Mouse (Mus musculus): ENCODE results near the gene Edem2. TPM values are rescaled to one million over a fixed set of nuclear protein-coding genes. Genes with fewer than 3 reads are reported as not detected.

Edem2 gene
- polyA plus RNA-seq, 1 experiment from 2014 or later = 40.1 TPM

GRCm38 (mm10) chr2:155662390-155662789 is 66.9 kb downstream of the Edem2 start:
- no peaks in the 10 kb centered on the region for H3K4me1 ChIP-seq
- H3K4me2 ChIP-seq = no peak overlapping the region
- 82% methylated on average over 5 of the region's 5 CpGs for WGBS
- no peaks in the 10 kb centered on the region for H3K9me3 ChIP-seq (replicated peaks)
- no peak overlapping the region for H3K4me3 ChIP-seq (replicated peaks)
- H3K27ac ChIP-seq (replicated peaks) = no peak overlapping the region
- H3K27me3 ChIP-seq (replicated peaks) = no peaks in the 10 kb centered on the region
- H3K9ac ChIP-seq (replicated peaks) = no peak overlapping the region
- peaks cover 79% of the 10 kb centered on the region for H3K36me3 ChIP-seq
- no peak for ATAC-seq (ENCODE audit: low FRiP score)

DNA sequence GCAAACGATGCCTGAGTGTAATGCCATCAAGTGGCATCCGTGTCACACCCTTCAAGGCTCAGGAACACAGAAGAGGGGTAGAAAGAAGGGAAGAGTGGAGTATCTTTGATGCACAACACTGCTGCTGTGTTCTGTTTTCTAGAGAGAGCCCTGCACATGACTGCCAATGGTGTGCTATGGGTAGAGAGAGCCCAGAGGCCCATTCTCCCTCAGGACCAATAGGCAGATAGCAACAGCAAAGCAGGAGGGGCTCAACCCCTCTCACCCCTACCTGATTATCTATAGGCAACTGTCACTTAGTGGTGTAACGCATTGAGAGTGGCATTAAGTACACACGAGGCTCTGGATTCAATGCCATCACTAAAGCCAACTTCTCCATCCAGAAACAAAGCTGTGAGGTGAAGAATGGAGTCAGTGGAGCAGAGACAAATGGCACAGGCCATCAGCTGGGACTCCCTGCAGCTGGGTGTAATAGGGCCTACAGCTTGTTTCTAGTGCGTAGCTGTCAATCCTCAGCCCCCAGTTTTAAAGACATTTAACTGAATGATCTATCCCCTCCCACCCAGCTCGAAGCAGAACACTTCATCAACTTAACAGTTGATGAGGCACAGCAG is 73.4 kb downstream of the Edem2 start:
- Histone ChIP-seq H3K27ac (replicated peaks) (no peak overlapping the region), H3K9me3 (replicated peaks) (no peaks in the 10 kb centered on the region), H3K4me2 (no peak overlapping the region), H3K27me3 (replicated peaks) (no peaks in the 10 kb centered on the region), H3K4me1 (no peaks in the 10 kb centered on the region), H3K36me3 (peaks cover 81% of the 10 kb centered on the region), H3K4me3 (replicated peaks) (no peak overlapping the region), H3K9ac (replicated peaks) (no peak overlapping the region)
- ATAC-seq (ENCODE audit: low FRiP score) = no peak
- WGBS = 47% methylated on average over 6 of the region's 6 CpGs

DNA sequence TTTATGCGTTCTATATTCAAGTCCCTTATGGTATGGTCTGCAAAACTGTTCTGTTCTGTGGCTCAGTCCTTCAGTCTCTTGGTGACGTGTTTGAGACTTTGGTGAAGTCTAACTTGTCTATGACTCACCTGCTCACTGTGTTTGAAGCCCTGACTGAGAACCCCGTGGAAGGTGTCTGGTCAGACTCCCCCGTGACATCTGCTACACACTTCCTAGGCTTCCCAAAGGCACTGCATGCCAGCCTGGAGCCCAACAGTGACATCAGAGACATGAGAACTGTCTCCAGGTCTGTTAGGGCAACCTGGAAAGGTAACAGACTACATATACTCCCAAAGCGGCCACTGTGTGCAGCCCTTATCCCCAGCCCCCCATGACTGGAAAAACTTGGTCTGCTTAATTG is 76.7 kb downstream of the Edem2 start:
- Histone ChIP-seq H3K4me3 (replicated peaks) (no peak overlapping the region), H3K4me2 (no peak overlapping the region), H3K27ac (replicated peaks) (no peak overlapping the region), H3K9ac (replicated peaks) (no peak overlapping the region), H3K27me3 (replicated peaks) (no peaks in the 10 kb centered on the region), H3K9me3 (replicated peaks) (no peaks in the 10 kb centered on the region), H3K4me1 (no peaks in the 10 kb centered on the region), H3K36me3 (peaks cover 80% of the 10 kb centered on the region)
- 95% methylated on average over 5 of the region's 5 CpGs for WGBS
- no peak for ATAC-seq (ENCODE audit: low FRiP score)

Other genes with a start within 250 kb of the Edem2 start
- 24.0 and 29.4 TPM in 2 replicates for gene Acss2, start 211.5 kb downstream of the Edem2 start, polyA plus RNA-seq (2015; fragmentation: Nextera tagmentation; extraction: Ambion mirVana)
- 80.2 and 94.7 TPM in 2 replicates for gene Ggt7, start 211.2 kb downstream of the Edem2 start, polyA plus RNA-seq (2015; fragmentation: Nextera tagmentation; extraction: Ambion mirVana)
- gene Gss, start 136.7 kb downstream of the Edem2 start, polyA plus RNA-seq (2015; fragmentation: Nextera tagmentation; extraction: Ambion mirVana) = 15.9 and 21.7 TPM in 2 replicates
- gene Myh7b, start 118.3 kb downstream of the Edem2 start, polyA plus RNA-seq (2015; fragmentation: Nextera tagmentation; extraction: Ambion mirVana) = 1.0 and 1.9 TPM in 2 replicates
- 153 and 157 TPM in 2 replicates for gene Trpc4ap, start 37.1 kb downstream of the Edem2 start, polyA plus RNA-seq (2015; fragmentation: Nextera tagmentation; extraction: Ambion mirVana)
- not detected in 2 replicates for gene Gm17581, start 6.4 kb upstream of the Edem2 start, polyA plus RNA-seq (2015; fragmentation: Nextera tagmentation; extraction: Ambion mirVana)
- 4.2 and 5.0 TPM in 2 replicates for gene Procr, start 21.6 kb upstream of the Edem2 start, polyA plus RNA-seq (2015; fragmentation: Nextera tagmentation; extraction: Ambion mirVana)
- 13.6 and 16.2 TPM in 2 replicates for gene Mmp24, start 45.9 kb upstream of the Edem2 start, polyA plus RNA-seq (2015; fragmentation: Nextera tagmentation; extraction: Ambion mirVana)
- 44.9 and 45.3 TPM in 2 replicates for gene BC029722, start 90.0 kb upstream of the Edem2 start, polyA plus RNA-seq (2015; fragmentation: Nextera tagmentation; extraction: Ambion mirVana)
- gene Eif6, start 97.5 kb upstream of the Edem2 start, polyA plus RNA-seq (2015; fragmentation: Nextera tagmentation; extraction: Ambion mirVana) = 153 and 171 TPM in 2 replicates
- 0.52 and 0.72 TPM in 2 replicates for gene Fam83c, start 105.4 kb upstream of the Edem2 start, polyA plus RNA-seq (2015; fragmentation: Nextera tagmentation; extraction: Ambion mirVana)
- 70.9 and 73.5 TPM in 2 replicates for gene Uqcc1, start 200.8 kb upstream of the Edem2 start, polyA plus RNA-seq (2015; fragmentation: Nextera tagmentation; extraction: Ambion mirVana)
- not detected in 2 replicates for gene Gm15557, start 211.3 kb upstream of the Edem2 start, polyA plus RNA-seq (2015; fragmentation: Nextera tagmentation; extraction: Ambion mirVana)
- gene Gdf5, start 215.9 kb upstream of the Edem2 start, polyA plus RNA-seq (2015; fragmentation: Nextera tagmentation; extraction: Ambion mirVana) = 0.59 and 1.2 TPM in 2 replicates
- 13.4 and 16.7 TPM in 2 replicates for gene Cep250, start 227.0 kb upstream of the Edem2 start, polyA plus RNA-seq (2015; fragmentation: Nextera tagmentation; extraction: Ambion mirVana)